Mouse (Mus musculus) heart, postnatal 0 days (tissue): ENCODE measurements around the gene Oas1d. TPM values are rescaled to one million over a fixed set of nuclear protein-coding genes. Genes with fewer than 3 reads are reported as not detected.
"Not testable (repeated sequence)": the region's sequence is repeated elsewhere in the genome, so short reads cannot be mapped to it uniquely, and the experiment has no call there.

Experiments
- ATAC-seq: fragments of 200-750 bp; cut with Nextera tagmentation; 2 replicates; pipeline ENCODE4 v1.8.0; 2017; ENCODE audit warnings: low read depth, moderate number of reproducible peaks, moderate library complexity; ENCODE audit not compliant: insufficient read depth
- DNase-seq: peaks from one replicate; pipeline ENCODE4 v3.0.0-alpha.2; 2016; ENCODE audit warnings: low spot score
- H3K27ac ChIP-seq: fragments of 300-500 bp; sonication (generic); 2 replicates; pipeline ENCODE4 v1.5.1; 2014; ENCODE audit warnings: low read depth, mild to moderate bottlenecking
- H3K27me3 ChIP-seq: fragments of 300-500 bp; sonication (generic); 2 replicates; pipeline ENCODE4 v1.6.1; 2014; ENCODE audit warnings: low read length, mixed read lengths; ENCODE audit not compliant: control insufficient read depth, insufficient read depth
- H3K36me3 ChIP-seq: fragments of 300-500 bp; sonication (generic); replicated peaks from 2 replicates; pipeline ENCODE4 v1.6.1; 2014; ENCODE audit warnings: low read length, mixed read lengths; ENCODE audit not compliant: control insufficient read depth, insufficient read depth
- H3K4me1 ChIP-seq: fragments of 300-500 bp; sonication (generic); 2 replicates; pipeline ENCODE4 v1.6.1; 2014; ENCODE audit warnings: antibody characterized with exemption; ENCODE audit not compliant: control insufficient read depth, insufficient read depth
- H3K4me2 ChIP-seq: fragments of 300-500 bp; sonication (generic); 2 replicates; pipeline ENCODE4 v1.6.1; 2014; ENCODE audit warnings: low read depth, mild to moderate bottlenecking, low read length, moderate library complexity
- H3K4me3 ChIP-seq: fragments of 300-500 bp; sonication (generic); 2 replicates; pipeline ENCODE4 v1.5.1; 2014; ENCODE audit warnings: low read depth, low read length
- H3K9ac ChIP-seq: fragments of 300-500 bp; sonication (generic); replicated peaks from 2 replicates; pipeline ENCODE4 v1.6.1; 2014; ENCODE audit warnings: low read depth, low read length, mixed read lengths
- H3K9me3 ChIP-seq: fragments of 300-500 bp; sonication (generic); replicated peaks from 2 replicates; pipeline ENCODE4 v1.6.1; 2016; ENCODE audit warnings: low read length; ENCODE audit not compliant: control insufficient read depth
- CTCF ChIP-seq: IDR thresholded peaks from 2 replicates; pipeline ENCODE4 v1.5.1; 2016; ENCODE audit warnings: antibody characterized with exemption, control low read depth, low read depth
- EP300 ChIP-seq: IDR thresholded peaks from 2 replicates; pipeline ENCODE4 v1.6.1; 2016; ENCODE audit warnings: antibody characterized with exemption, low read depth
- WGBS: fragments of 180-500 bp; shearing (Covaris S2); extraction: QIAGEN DNeasy Blood & Tissue Kit; methylation state at CpG from one replicate; pipeline ENCODE4 v1.1.7; 2014; 5-methylcytosine and 5-hydroxymethylcytosine counted together
- polyA plus RNA-seq: library from polyadenylated mRNA; unstranded; fragments of >200 nt; fragmentation: Nextera tagmentation; extraction: Ambion mirVana; gene quantifications from 2 replicates; pipeline ENCODE4 v1.2.1, GENCODE M21; 2015
- total RNA-seq: library from RNA; depleted of rRNA; stranded (reverse); fragments of >200 nt; gene quantifications from 2 replicates; pipeline ENCODE4 v1.2.3, GENCODE M21; 2014; ENCODE audit warnings: low replicate concordance

The Oas1d gene
- total and polyA plus RNA-seq, 2 experiments from 2014 or later, result not detected

- no peak overlapping the region for H3K4me3 ChIP-seq
- WGBS, result 44% methylated on average over 7 of the region's 7 CpGs
- H3K36me3 ChIP-seq, result no peaks in the 10 kb centered on the region
- ATAC-seq (no peak), DNase-seq (no peak)
- H3K9ac ChIP-seq, result no peak overlapping the region
- H3K4me2 ChIP-seq, result no peak overlapping the region
- H3K27me3 ChIP-seq, result no peaks in the 10 kb centered on the region
- H3K9me3 ChIP-seq, result no peaks in the 10 kb centered on the region
- no peaks in the 10 kb centered on the region for H3K4me1 ChIP-seq
- H3K27ac ChIP-seq, result no peak overlapping the region
- TF ChIP-seq CTCF (no peak), EP300 (no peak)
These were observed 6.0 kb upstream of the Oas1d start for GRCm38 (mm10) chr5:120908196-120908920.

- 52% methylated on average over 2 of the region's 2 CpGs for WGBS
- not testable (repeated sequence) for H3K27me3 ChIP-seq, H3K4me1 ChIP-seq, H3K9me3 ChIP-seq, H3K9ac ChIP-seq, H3K27ac ChIP-seq, H3K4me2 ChIP-seq, H3K36me3 ChIP-seq, DNase-seq, ATAC-seq, H3K4me3 ChIP-seq
These were observed 5.0 kb downstream of the Oas1d start for GRCm38 (mm10) chr5:120919156-120919935.

- Histone ChIP-seq H3K36me3 (no peaks in the 10 kb centered on the region), H3K27ac (no peak overlapping the region), H3K4me3 (no peak overlapping the region), H3K9me3 (no peaks in the 10 kb centered on the region), H3K27me3 (no peaks in the 10 kb centered on the region), H3K4me2 (no peak overlapping the region), H3K9ac (no peak overlapping the region), H3K4me1 (no peaks in the 10 kb centered on the region)
- DNase-seq (no peak), ATAC-seq (no peak)
- 57% methylated on average over 3 of the region's 3 CpGs for WGBS
- TF ChIP-seq CTCF (no peak), EP300 (no peak)
These were observed 6.0 kb downstream of the Oas1d start for GRCm38 (mm10) chr5:120920296-120920695.

- no peak overlapping the region for H3K9ac ChIP-seq
- DNase-seq (no peak), ATAC-seq (no peak)
- no peak overlapping the region for H3K27ac ChIP-seq
- TF ChIP-seq EP300 (no peak), CTCF (no peak)
- no peaks in the 10 kb centered on the region for H3K27me3 ChIP-seq
- H3K36me3 ChIP-seq, result no peaks in the 10 kb centered on the region
- no peak overlapping the region for H3K4me2 ChIP-seq
- H3K4me1 ChIP-seq, result no peaks in the 10 kb centered on the region
- no peaks in the 10 kb centered on the region for H3K9me3 ChIP-seq
- WGBS, result 76% methylated on average over 4 of the region's 4 CpGs
- no peak overlapping the region for H3K4me3 ChIP-seq
These were observed 9.6 kb downstream of the Oas1d start for GRCm38 (mm10) chr5:120923969-120924368.

GRCm38 (mm10) chr5:120924520-120924919 lies 10.2 kb downstream of the Oas1d start:
- ATAC-seq, H3K9me3 ChIP-seq, H3K4me1 ChIP-seq, H3K27me3 ChIP-seq, H3K4me3 ChIP-seq, H3K36me3 ChIP-seq, H3K4me2 ChIP-seq, H3K9ac ChIP-seq, H3K27ac ChIP-seq, DNase-seq: not testable (repeated sequence)
- WGBS, result 81% methylated on average over 4 of the region's 4 CpGs

- not testable (repeated sequence) for H3K4me1 ChIP-seq, H3K9ac ChIP-seq, H3K36me3 ChIP-seq, DNase-seq, H3K4me2 ChIP-seq, H3K4me3 ChIP-seq, H3K27me3 ChIP-seq, H3K27ac ChIP-seq, ATAC-seq, H3K9me3 ChIP-seq
- WGBS, result 30% methylated on average over 2 of the region's 2 CpGs
These were observed 12.0 kb downstream of the Oas1d start for GRCm38 (mm10) chr5:120926311-120926710.
